Mouse (Mus musculus): ENCODE data around the gene Tmem40. TPM values are rescaled to one million over a fixed set of nuclear protein-coding genes. Genes with fewer than 3 reads are reported as not detected.

Tmem40 gene
- not detected for polyA plus RNA-seq (2017; shearing (Covaris generic))

GRCm38 (mm10) chr6:115761995-115762756 lies at the start of gene Tmem40:
Tmem40 (minus strand) TSS chr6:115762410.

GRCm38 (mm10) chr6:115808488-115809231 lies 46.5 kb upstream of the Tmem40 start, which contains the start of gene Rpl32:
Rpl32 (minus strand) TSS chr6:115808747.

GRCm38 (mm10) chr6:115774501-115774921 lies 12.3 kb upstream of the Tmem40 start, which contains the start of gene Cand2:
Cand2 (plus strand) TSS chr6:115774538.

Other genes starting within 250 kb of the Tmem40 start
- gene Tsen2, start 217.7 kb downstream of the Tmem40 start, polyA plus RNA-seq (2017; shearing (Covaris generic)): 8.7 TPM
- gene Mkrn2os, start 169.8 kb downstream of the Tmem40 start, polyA plus RNA-seq (2017; shearing (Covaris generic)): not detected
- gene Mkrn2, start 160.5 kb downstream of the Tmem40 start, polyA plus RNA-seq (2017; shearing (Covaris generic)): 31.9 TPM
- gene Raf1, start 85.8 kb downstream of the Tmem40 start, polyA plus RNA-seq (2017; shearing (Covaris generic)): 181 TPM
- 2.9 TPM for gene Cand2, start 12.1 kb upstream of the Tmem40 start, polyA plus RNA-seq (2017; shearing (Covaris generic))
- 2,917 TPM for gene Rpl32, start 46.3 kb upstream of the Tmem40 start, polyA plus RNA-seq (2017; shearing (Covaris generic))
- 0.21 TPM for gene Efcab12, start 76.0 kb upstream of the Tmem40 start, polyA plus RNA-seq (2017; shearing (Covaris generic))
- gene Mbd4, start 91.0 kb upstream of the Tmem40 start, polyA plus RNA-seq (2017; shearing (Covaris generic)): 12.1 TPM
- gene Ift122, start 91.1 kb upstream of the Tmem40 start, polyA plus RNA-seq (2017; shearing (Covaris generic)): 1.5 TPM
- gene Rho, start 169.3 kb upstream of the Tmem40 start, polyA plus RNA-seq (2017; shearing (Covaris generic)): not detected
- gene H1foo, start 182.5 kb upstream of the Tmem40 start, polyA plus RNA-seq (2017; shearing (Covaris generic)): not detected
- gene Plxnd1, start 232.6 kb upstream of the Tmem40 start, polyA plus RNA-seq (2017; shearing (Covaris generic)): not detected